Mouse (Mus musculus) embryonic facial prominence, embryonic 14.5 days (tissue): ENCODE results near the gene Odf4. TPM values are rescaled to one million over a fixed set of nuclear protein-coding genes. Genes with fewer than 3 reads are reported as not detected.
"Not testable (repeated sequence)": the region's sequence is repeated elsewhere in the genome, so short reads cannot be mapped to it uniquely, and the experiment has no call there.

Experiments
- ATAC-seq: fragments of 200-750 bp; cut with Nextera tagmentation; 2 replicates; pipeline ENCODE4 v1.8.0; 2017; ENCODE audit warnings: low read depth, moderate number of reproducible peaks, moderate TSS enrichment
- DNase-seq: peaks from one replicate; pipeline ENCODE4 v3.0.0-alpha.2; 2015; ENCODE audit warnings: low spot score
- H3K27ac ChIP-seq: fragments of 300-500 bp; sonication (generic); replicated peaks from 2 replicates; pipeline ENCODE4 v1.5.1; 2014; ENCODE audit warnings: low read depth, mild to moderate bottlenecking, low read length, moderate library complexity
- H3K27me3 ChIP-seq: fragments of 300-500 bp; sonication (generic); replicated peaks from 2 replicates; pipeline ENCODE4 v1.6.1; 2014; ENCODE audit warnings: low read length; ENCODE audit not compliant: control insufficient read depth, insufficient read depth
- H3K36me3 ChIP-seq: fragments of 300-500 bp; sonication (generic); 2 replicates; pipeline ENCODE4 v1.6.1; 2014; ENCODE audit warnings: low read length, mixed read lengths; ENCODE audit not compliant: control insufficient read depth, insufficient read depth
- H3K4me1 ChIP-seq: fragments of 300-500 bp; sonication (generic); 2 replicates; pipeline ENCODE4 v1.6.1; 2014; ENCODE audit warnings: antibody characterized with exemption, low read length; ENCODE audit not compliant: control insufficient read depth, insufficient read depth
- H3K4me2 ChIP-seq: fragments of 300-500 bp; sonication (generic); 2 replicates; pipeline ENCODE4 v1.6.1; 2014; ENCODE audit warnings: low read depth, mild to moderate bottlenecking, low read length, moderate library complexity, mixed read lengths
- H3K4me3 ChIP-seq: fragments of 300-500 bp; sonication (generic); 2 replicates; pipeline ENCODE4 v1.5.1; 2014; ENCODE audit warnings: low read depth, mild to moderate bottlenecking, low read length
- H3K9ac ChIP-seq: fragments of 300-500 bp; sonication (generic); 2 replicates; pipeline ENCODE4 v1.6.1; 2014; ENCODE audit warnings: low read depth, mild to moderate bottlenecking, low read length, moderate library complexity, mixed read lengths
- H3K9me3 ChIP-seq: fragments of 300-500 bp; sonication (generic); 2 replicates; pipeline ENCODE4 v1.6.1; 2016; ENCODE audit warnings: low read length; ENCODE audit not compliant: control insufficient read depth
- WGBS: fragments of 180-500 bp; shearing (Covaris S2); extraction: QIAGEN DNeasy Blood & Tissue Kit; methylation state at CpG from one replicate; pipeline ENCODE4 v1.1.7; 2014; 5-methylcytosine and 5-hydroxymethylcytosine counted together
- polyA plus RNA-seq: library from polyadenylated mRNA; unstranded; fragments of >200 nt; fragmentation: Nextera tagmentation; extraction: Ambion mirVana; gene quantifications from 2 replicates; pipeline ENCODE4 v1.2.1, GENCODE M21; 2014

Odf4 gene
- polyA plus RNA-seq, result not detected in 2 replicates

GRCm38 (mm10) chr11:68926981-68927380, at the start of gene Odf4:
Gene Odf4, minus strand, starts transcription at chr11:68927081.
- H3K9me3 ChIP-seq, result no peaks in the 10 kb centered on the region
- no peak within 1 kb of the TSS for H3K4me2 ChIP-seq
- no peaks in the 10 kb centered on the region for H3K36me3 ChIP-seq
- no peaks in the 10 kb centered on the region for H3K27me3 ChIP-seq
- no peak within 1 kb of the TSS for H3K4me3 ChIP-seq
- WGBS, result 69% methylated on average over 3 of the region's 3 CpGs
- no peak for DNase-seq
- no peak within 1 kb of the TSS for H3K9ac ChIP-seq
- no peaks in the 10 kb centered on the region for H3K4me1 ChIP-seq
- ATAC-seq, result no peak
- no peak within 1 kb of the TSS for H3K27ac ChIP-seq

- Histone ChIP-seq H3K9ac (no peak overlapping the region), H3K4me3 (no peak overlapping the region), H3K4me1 (peaks cover 3% of the 10 kb centered on the region), H3K27me3 (no peaks in the 10 kb centered on the region), H3K36me3 (no peaks in the 10 kb centered on the region), H3K9me3 (no peaks in the 10 kb centered on the region), H3K27ac (no peak overlapping the region), H3K4me2 (no peak overlapping the region)
- ATAC-seq (no peak), DNase-seq (no peak)
- WGBS, result 89% methylated on average over 1 of the region's 1 CpGs
Observed at GRCm38 (mm10) chr11:68975601-68976000, 48.7 kb upstream of the Odf4 start.

- Histone ChIP-seq H3K36me3 (no peaks in the 10 kb centered on the region), H3K27ac (no peak within 1 kb of the TSS), H3K9me3 (no peaks in the 10 kb centered on the region), H3K27me3 (no peaks in the 10 kb centered on the region), H3K4me1 (peaks cover 3% of the 10 kb centered on the region), H3K4me3 (peak within 1 kb of the TSS; percentile 47), H3K9ac (peak within 1 kb of the TSS; percentile 26; the same call in 1 of the 2 replicates), H3K4me2 (peak within 1 kb of the TSS; percentile 53)
- WGBS, result 73% methylated on average over 7 of the region's 7 CpGs
- ATAC-seq (no peak), DNase-seq (no peak)
Observed at GRCm38 (mm10) chr11:68975085-68975484, 48.2 kb upstream of the Odf4 start, which contains the start of gene Rangrf. Gene Rangrf, minus strand, starts transcription at chr11:68975185.

DNA sequence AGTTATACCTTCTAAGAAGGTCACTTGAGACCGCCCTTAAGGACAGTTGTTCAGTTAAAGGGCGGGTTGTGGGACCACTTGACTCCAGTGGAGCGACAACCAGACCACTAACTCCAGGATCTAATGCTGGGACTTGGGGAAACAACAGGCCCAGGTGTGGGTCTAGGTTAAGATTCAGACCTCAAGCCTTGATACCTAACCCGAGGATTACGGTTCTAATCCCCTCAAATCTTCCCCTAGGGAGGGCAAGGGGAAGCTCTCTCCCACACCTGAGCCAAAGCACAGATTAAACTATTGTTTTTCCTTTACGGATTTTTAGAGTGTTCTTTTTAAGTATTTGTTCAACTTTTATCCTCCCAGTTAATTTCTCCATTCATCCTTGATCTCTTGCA, 47.2 kb upstream of the Odf4 start:
- Histone ChIP-seq H3K9ac (peak overlapping the region; percentile 26; the same call in 1 of the 2 replicates), H3K9me3 (no peaks in the 10 kb centered on the region), H3K4me1 (peaks cover 3% of the 10 kb centered on the region), H3K4me3 (peak overlapping the region; percentile 47), H3K36me3 (no peaks in the 10 kb centered on the region), H3K27ac (no peak overlapping the region), H3K4me2 (peak overlapping the region; percentile 53), H3K27me3 (no peaks in the 10 kb centered on the region)
- DNase-seq (no peak), ATAC-seq (peak; percentile 53; the same call in 1 of the 2 replicates)
- 22% methylated on average over 6 of the region's 6 CpGs for WGBS

DNA sequence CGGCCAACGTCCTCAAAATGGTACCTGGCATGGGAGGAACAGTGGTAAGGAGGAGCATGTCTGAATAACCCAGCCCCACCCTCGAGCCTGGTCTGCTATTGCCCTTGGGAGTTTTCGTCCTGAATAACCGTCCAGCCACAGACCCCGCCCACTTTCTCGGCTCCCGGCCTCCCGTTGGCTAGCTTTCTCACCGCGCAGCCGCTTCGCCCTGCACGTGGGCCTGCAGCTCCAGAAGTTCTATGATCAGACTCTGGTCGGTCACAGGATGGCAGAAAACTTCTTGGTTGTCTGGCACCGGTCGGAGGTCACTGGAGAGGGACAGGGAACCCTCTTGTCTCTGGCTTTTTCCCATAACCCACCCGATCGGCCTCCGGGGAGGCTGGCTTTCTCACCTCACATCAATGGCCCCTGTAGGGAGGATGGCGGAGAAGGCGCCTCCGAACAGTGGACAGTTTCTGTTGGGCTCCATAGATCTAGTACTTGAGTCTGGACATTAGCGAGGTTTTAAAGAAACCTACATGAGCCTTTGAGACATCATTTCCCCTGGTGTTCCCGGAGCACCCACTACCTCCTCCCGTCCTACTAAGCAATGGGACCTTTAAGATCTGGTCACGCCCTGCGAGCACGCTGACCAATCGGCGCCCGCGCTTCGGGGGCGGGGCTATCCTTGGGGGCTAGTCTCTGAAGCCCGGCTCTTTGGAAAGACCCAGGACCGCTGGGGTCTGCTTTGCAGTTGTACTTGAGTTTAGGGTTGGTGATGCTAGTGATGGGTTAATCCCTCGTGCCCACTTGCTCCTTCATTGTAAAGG, 46.6 kb upstream of the Odf4 start:
- WGBS, result under 1% methylated on average over 37 of the region's 38 CpGs
- DNase-seq, result peak; percentile 91
- H3K27me3 ChIP-seq, H3K9me3 ChIP-seq, H3K36me3 ChIP-seq, H3K27ac ChIP-seq, H3K4me1 ChIP-seq: not testable (repeated sequence)
- H3K9ac ChIP-seq, result peak overlapping the region; percentile 39
- H3K4me3 ChIP-seq, result peak overlapping the region; percentile 47
- H3K4me2 ChIP-seq, result peak overlapping the region; percentile 53
- ATAC-seq, result peak; percentile 90

DNA sequence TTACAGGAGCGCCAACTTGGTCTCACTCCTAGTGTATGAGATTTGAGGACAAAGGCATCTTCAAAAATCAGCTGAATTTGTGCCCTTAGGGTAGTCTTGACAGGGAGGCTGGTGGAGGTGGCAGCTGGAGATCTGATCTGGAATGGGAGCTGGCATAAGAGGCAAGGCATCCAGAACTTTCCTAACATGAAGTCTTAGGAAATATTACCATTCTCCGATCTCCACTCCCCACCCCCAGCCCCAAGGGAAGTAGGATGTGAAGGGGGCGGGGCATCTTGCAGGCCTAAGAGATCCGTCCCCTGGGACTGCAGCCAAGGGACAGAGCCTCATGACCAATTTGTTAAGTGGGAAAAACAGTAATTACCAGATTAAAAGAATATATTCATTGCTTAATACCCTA, 43.4 kb upstream of the Odf4 start:
- no peak overlapping the region for H3K4me2 ChIP-seq
- WGBS, result 69% methylated on average over 4 of the region's 4 CpGs
- ATAC-seq (no peak), DNase-seq (peak; percentile 48)
- H3K9me3 ChIP-seq, result no peaks in the 10 kb centered on the region
- H3K27ac ChIP-seq, result no peak overlapping the region
- no peaks in the 10 kb centered on the region for H3K27me3 ChIP-seq
- no peaks in the 10 kb centered on the region for H3K36me3 ChIP-seq
- H3K4me1 ChIP-seq, result peaks cover 11% of the 10 kb centered on the region
- H3K4me3 ChIP-seq, result no peak overlapping the region
- H3K9ac ChIP-seq, result no peak overlapping the region

GRCm38 (mm10) chr11:68968752-68969151, 41.9 kb upstream of the Odf4 start:
- H3K27ac ChIP-seq, result no peak overlapping the region
- H3K4me3 ChIP-seq, result no peak overlapping the region
- H3K27me3 ChIP-seq, result no peaks in the 10 kb centered on the region
- 85% methylated on average over 11 of the region's 11 CpGs for WGBS
- ATAC-seq, result no peak
- H3K9ac ChIP-seq, result peak overlapping the region; percentile 68; the same call in 1 of the 2 replicates
- no peaks in the 10 kb centered on the region for H3K36me3 ChIP-seq
- DNase-seq, result no peak
- H3K4me2 ChIP-seq, result peak overlapping the region; percentile 90
- H3K4me1 ChIP-seq, result peaks cover 8% of the 10 kb centered on the region
- no peaks in the 10 kb centered on the region for H3K9me3 ChIP-seq

DNA sequence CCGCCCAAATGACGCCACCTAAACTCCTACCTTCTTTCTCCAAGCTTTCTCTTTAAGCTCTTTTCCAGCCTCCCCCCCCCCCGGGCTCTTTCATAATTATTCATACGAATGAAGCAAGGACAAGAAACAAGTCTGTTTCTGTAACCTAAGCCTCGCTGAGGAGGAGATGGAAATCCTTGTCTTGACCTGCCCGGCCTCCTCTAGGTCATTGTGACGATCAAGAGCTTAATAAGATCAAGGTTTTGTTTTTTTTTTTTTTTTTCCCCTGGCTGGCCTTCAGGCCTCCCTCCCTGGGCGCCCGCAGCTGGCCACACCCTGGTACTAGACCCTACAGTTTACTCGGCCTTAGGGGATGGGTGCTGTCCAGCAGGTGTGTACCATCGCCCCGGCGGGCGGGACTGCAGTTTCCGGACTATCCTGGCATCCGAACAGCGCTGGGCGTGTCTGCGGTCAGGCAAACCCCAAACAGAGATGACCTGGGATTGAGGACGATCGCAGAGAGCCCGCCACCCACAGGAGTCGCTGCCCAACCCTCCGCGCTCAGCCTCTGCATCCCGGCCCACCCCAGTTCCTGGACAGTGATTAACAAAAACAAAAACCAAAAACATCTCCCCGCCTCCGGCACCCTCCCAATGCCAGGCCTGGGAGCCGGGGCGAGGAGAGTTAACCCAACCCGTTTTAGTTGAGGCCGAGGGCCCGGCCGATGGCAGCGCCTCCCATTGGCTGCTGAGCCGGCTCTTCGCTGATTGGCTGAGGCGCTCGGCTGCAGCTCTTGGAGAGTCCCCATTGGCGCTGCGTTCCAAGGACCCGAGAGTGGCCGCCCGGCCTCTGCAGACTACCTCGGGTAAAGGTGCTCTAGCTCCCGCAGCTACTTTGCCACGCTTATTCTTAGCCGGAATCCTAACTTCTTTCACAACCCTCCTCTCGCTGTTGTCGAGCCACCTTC, 40.7 kb upstream of the Odf4 start, which contains the start of gene Slc25a35:
Slc25a35 (plus strand) TSS at position 795 of the 946 bp plus-strand sequence.
- peak within 1 kb of the TSS; percentile 68 for H3K9ac ChIP-seq
- DNase-seq (peak; percentile 96), ATAC-seq (peak; percentile 97)
- H3K27me3 ChIP-seq, result no peaks in the 10 kb centered on the region
- H3K4me1 ChIP-seq, result peaks cover 8% of the 10 kb centered on the region
- no peaks in the 10 kb centered on the region for H3K36me3 ChIP-seq
- under 1% methylated on average over 42 of the region's 50 CpGs for WGBS
- H3K9me3 ChIP-seq, result no peaks in the 10 kb centered on the region
- H3K4me3 ChIP-seq, result peak within 1 kb of the TSS; percentile 60
- no peak within 1 kb of the TSS for H3K27ac ChIP-seq
- H3K4me2 ChIP-seq, result peak within 1 kb of the TSS; percentile 90
